ENCODE assay signal across 23 mouse cellular contexts in genomic region chr2:121632091-121632490, GRCm38 (mm10).
A peak's percentile ranks its signal among the peaks of the same experiment; 100 is the strongest.
DNase-seq lines count a peak whose midpoint lies in the region; ATAC-seq and TF ChIP-seq lines count a peak whose summit lies in the region.
"Had no signal": no experiment of that assay in that cellular context is flagged by ENCODE, and none has a peak within 500 bp of the region (broad histone marks: within the 10 kb centered on the region; RNA-seq: fewer than 3 reads in every experiment).

No protein-coding gene starts in this region.

- no peaks in the 10 kb centered on the region for H3K36me3 ChIP-seq in lung, embryonic 14.5 days (ENCODE audit: insufficient read depth)
- no peaks in the 10 kb centered on the region for H3K36me3 ChIP-seq in lung, embryonic 16.5 days (ENCODE audit: control insufficient read depth, insufficient read depth, low read length)
- H3K36me3 ChIP-seq: embryonic facial prominence, embryonic 13.5 days; embryonic facial prominence, embryonic 15.5 days; forebrain, embryonic 10.5 days; forebrain, embryonic 12.5 days had no signal

- H3K4me1 ChIP-seq in lung, embryonic 14.5 days (ENCODE audit: insufficient read depth), result peaks cover 13% of the 10 kb centered on the region; the same call in 1 of the 2 replicates
- peaks cover 15% of the 10 kb centered on the region for H3K4me1 ChIP-seq in lung, embryonic 16.5 days (replicated peaks; ENCODE audit: control insufficient read depth, insufficient read depth, low read length)
- no peaks in the 10 kb centered on the region for H3K4me1 ChIP-seq in lung, adult 2 months (ENCODE audit: control insufficient read depth, insufficient read depth, low read length)

- peak; percentile 53; the same call in 1 of the 2 replicates for ATAC-seq in lung, embryonic 14.5 days (ENCODE audit: insufficient read depth)
- peak; percentile 75 for ATAC-seq in lung, embryonic 16.5 days (ENCODE audit: low read depth)
- ATAC-seq: forebrain, embryonic 14.5 days; forebrain, embryonic 16.5 days had no signal

- no peak for TF ChIP-seq CTCF in lung, embryonic 14.5 days (IDR thresholded peaks at IDR 0.05; ENCODE audit: low read depth)
- no peak for TF ChIP-seq CTCF in lung, adult 2 months (IDR thresholded peaks at IDR 0.05; ENCODE audit: insufficient read depth, low read length)

- H3K27ac ChIP-seq in lung, embryonic 14.5 days (ENCODE audit: low read depth), result no peak overlapping the region; the same call in 1 of the 2 replicates
- H3K27ac ChIP-seq in lung, embryonic 16.5 days (ENCODE audit: low read length), result no peak overlapping the region
- H3K27ac ChIP-seq: embryonic facial prominence, embryonic 13.5 days; embryonic facial prominence, embryonic 15.5 days; forebrain, embryonic 10.5 days; forebrain, embryonic 12.5 days had no signal

- no peaks in the 10 kb centered on the region for H3K27me3 ChIP-seq in lung, embryonic 14.5 days (ENCODE audit: insufficient read depth, low read length)
- no peaks in the 10 kb centered on the region for H3K27me3 ChIP-seq in lung, embryonic 16.5 days (ENCODE audit: control insufficient read depth, insufficient read depth, low read depth, low read length)
- H3K27me3 ChIP-seq: embryonic facial prominence, embryonic 13.5 days; embryonic facial prominence, embryonic 15.5 days; forebrain, embryonic 12.5 days had no signal

- no peaks in the 10 kb centered on the region for H3K9me3 ChIP-seq in lung, embryonic 14.5 days (ENCODE audit: low read depth, low read length)
- H3K9me3 ChIP-seq in lung, embryonic 16.5 days (ENCODE audit: control insufficient read depth, low read length), result no peaks in the 10 kb centered on the region
- H3K9me3 ChIP-seq: embryonic facial prominence, embryonic 13.5 days; embryonic facial prominence, embryonic 15.5 days; forebrain, embryonic 10.5 days; forebrain, embryonic 12.5 days had no signal

- no peak for TF ChIP-seq POLR2A in lung, adult 2 months (IDR thresholded peaks at IDR 0.05; ENCODE audit: borderline replicate concordance, extremely low read depth, low read depth, low read length)

- no peak overlapping the region for H3K4me3 ChIP-seq in lung, embryonic 14.5 days (ENCODE audit: low read depth, low read length)
- H3K4me3 ChIP-seq in lung, embryonic 16.5 days (ENCODE audit: low read length), result no peak overlapping the region
- H3K4me3 ChIP-seq in lung, adult 2 months (replicated peaks; ENCODE audit: extremely low read depth, low read depth, low read length), result no peak overlapping the region
- H3K4me3 ChIP-seq: embryonic facial prominence, embryonic 13.5 days; embryonic facial prominence, embryonic 15.5 days; erythroblast, embryonic 14.5 days; forebrain, embryonic 10.5 days; forebrain, embryonic 12.5 days had no signal

- no peak overlapping the region for H3K9ac ChIP-seq in lung, embryonic 14.5 days
- no peak overlapping the region for H3K9ac ChIP-seq in lung, embryonic 16.5 days (ENCODE audit: low read length)
- H3K9ac ChIP-seq: embryonic facial prominence, embryonic 13.5 days; embryonic facial prominence, embryonic 15.5 days; forebrain, embryonic 12.5 days had no signal

- H3K4me2 ChIP-seq in lung, embryonic 14.5 days, result no peak overlapping the region
- H3K4me2 ChIP-seq in lung, embryonic 16.5 days (ENCODE audit: low read depth, low read length), result no peak overlapping the region
- H3K4me2 ChIP-seq: embryonic facial prominence, embryonic 13.5 days; embryonic facial prominence, embryonic 15.5 days; forebrain, embryonic 12.5 days had no signal

- DNase-seq in lung, embryonic 14.5 days, result peak; percentile 46
- DNase-seq in lung, postnatal 10 days, result no peak
- no peak for DNase-seq in lung, postnatal 4 days
- peak; percentile 15 for DNase-seq in lung, postnatal 14 days
- DNase-seq in lung, adult 2 months, result no peak
- no peak for DNase-seq in urinary bladder, postnatal 25 days (ENCODE audit: low spot score)
- DNase-seq: adrenal gland, adult 2 months; adrenal gland, postnatal 10 days; adrenal gland, postnatal 25 days; cerebellum, adult 11 months; cerebellum, adult 18-20 months; cerebellum, adult 8-10 months; cerebellum, adult 9-11 months; cerebellum, postnatal 14 days; cerebellum, postnatal 36 days had no signal

- WGBS in lung, embryonic 14.5 days, result 31% methylated on average over 4 of the region's 4 CpGs
- 18% methylated on average over 4 of the region's 4 CpGs for WGBS in lung, embryonic 16.5 days
- WGBS in lung, adult 2 months, result 58% methylated on average over 4 of the region's 4 CpGs

Comparison
In these comparisons a context has a peak if more than half of its experiments do, and no peak if none do; other contexts are left out.
1. DNase-seq: peak in lung, embryonic 14.5 days (single experiment) and lung, postnatal 14 days (single experiment); none in lung, postnatal 10 days (single experiment), lung, postnatal 4 days (0 of 2), lung, adult 2 months (single experiment) and urinary bladder, postnatal 25 days (single experiment).